Mouse (Mus musculus) right cerebral cortex, adult 18-20 months (tissue): ENCODE data around the gene Irf6.

Source experiments
- DNase-seq: peaks from one replicate; pipeline ENCODE4 v3.0.0; 2022; ENCODE audit warnings: mixed read lengths

The Irf6 gene

DNA sequence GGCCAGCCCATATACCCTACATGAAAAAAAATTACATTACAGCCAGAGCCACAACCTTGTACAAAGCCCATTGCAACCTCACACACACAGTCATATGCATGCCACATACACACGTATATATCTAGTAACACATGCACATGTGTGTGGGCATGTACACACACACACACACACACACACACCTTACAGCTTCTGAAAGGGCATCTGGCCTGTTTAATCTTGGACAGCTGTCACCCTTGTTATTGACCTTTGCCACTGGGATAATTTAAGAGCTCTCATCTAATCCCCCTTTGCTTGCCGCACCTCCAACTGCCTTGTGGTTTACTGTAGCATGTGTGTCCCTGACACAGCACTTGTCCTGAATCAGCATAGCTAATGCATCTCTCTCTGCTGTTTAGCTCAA is 50.9 kb downstream of the Irf6 start:
- no peak for DNase-seq

DNA sequence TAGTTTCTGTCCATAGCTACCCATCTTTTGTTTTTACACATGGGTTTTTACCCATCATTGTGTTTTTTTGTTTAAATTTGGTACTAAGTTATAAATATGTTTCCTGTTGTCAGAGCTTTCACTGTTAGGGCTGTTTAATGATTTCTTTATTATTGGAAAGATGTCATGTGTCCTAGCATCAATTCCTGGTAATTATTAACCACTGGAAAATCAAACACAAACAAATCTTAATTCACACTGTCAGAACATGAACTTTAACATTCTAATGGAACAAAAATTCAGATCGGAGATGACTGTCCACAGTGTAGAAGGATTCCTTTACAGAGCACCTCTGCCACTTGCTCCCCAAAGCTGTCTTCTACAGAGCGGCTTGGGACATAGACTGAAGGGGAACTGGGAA is 52.5 kb downstream of the Irf6 start:
- DNase-seq: no peak

DNA sequence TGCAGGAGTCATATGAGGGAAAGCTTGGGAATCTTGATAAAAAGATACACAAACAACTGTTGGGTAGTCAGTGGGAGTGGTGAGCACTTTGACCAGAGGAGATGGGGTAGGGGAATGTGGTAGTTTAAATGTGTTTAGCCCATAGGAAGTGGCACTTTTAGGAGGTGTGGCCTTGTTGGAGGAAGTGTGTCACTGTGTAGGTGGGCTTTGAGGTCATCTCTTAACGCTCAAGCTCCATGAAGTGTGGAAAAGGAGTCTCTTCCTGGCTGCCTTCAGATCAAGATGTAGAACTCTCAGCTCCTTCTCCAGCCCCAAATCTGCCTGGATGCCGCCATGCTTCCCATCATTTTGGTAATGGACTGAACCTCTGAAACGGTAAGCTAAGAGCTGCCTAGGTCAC is 54.6 kb downstream of the Irf6 start, which contains the start of gene Lamb3:
Lamb3 (plus strand) TSS at position 197 of the 400 bp plus-strand sequence.
- DNase-seq: no peak

DNA sequence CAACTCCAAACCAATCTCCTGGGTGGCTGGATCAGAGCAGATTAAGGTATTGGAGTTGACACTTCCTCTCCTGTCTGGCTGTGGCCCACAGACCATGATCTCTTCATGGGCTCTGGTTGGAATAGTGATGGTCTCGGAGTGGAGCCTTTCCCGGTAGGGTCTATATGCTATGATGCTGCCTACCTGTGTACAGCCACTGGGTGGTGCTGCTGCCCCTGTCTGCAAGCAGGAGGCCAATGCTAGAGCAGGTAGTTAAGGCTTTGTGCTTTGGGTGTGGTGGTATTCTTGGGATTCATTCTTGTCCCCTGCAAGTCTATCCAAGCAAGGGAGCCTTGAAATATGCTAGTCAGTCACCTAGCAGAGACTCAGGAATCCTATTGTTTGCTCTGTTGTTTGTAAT is 55.3 kb downstream of the Irf6 start:
- DNase-seq: peak; percentile 59

DNA sequence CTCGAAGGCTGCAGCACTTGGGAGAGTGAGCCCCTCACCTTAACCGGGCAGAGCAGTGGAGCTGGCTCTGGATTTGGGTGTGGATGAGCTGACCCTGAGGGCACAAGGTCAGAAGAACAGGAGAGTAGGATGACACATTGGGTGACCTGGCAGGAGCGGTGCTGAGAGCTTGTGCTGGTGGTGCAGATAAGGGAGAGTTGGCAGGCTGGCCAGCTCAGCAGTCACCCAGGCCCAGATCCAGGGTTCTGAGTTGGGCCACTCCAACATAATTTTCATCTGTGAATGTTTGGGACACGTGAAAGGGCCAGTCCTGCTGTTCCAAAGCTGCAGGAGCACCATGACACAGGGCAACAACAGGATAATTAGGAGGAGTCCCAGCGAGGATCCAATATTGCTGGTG is 58.5 kb downstream of the Irf6 start:
- DNase-seq: no peak

DNA sequence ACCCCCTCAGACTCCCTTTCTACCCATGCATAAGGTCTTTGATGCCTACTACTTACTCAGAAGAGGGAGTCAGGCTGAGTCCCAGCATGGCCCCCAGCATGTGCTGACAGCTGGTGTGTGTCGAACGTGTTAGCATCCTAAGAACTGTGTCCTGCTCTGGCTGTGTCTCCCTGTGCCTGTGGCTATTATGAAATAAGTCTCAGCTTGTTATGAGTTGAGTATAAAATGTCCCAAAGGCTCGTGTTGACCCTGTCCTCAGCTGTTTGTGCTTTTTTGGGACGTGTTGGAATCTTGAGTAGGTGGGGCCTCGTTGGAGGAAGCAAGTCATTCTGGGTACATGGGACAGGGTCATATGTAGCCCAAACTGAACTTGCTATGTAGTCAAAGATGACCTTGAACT is 61.1 kb downstream of the Irf6 start:
- no peak for DNase-seq

DNA sequence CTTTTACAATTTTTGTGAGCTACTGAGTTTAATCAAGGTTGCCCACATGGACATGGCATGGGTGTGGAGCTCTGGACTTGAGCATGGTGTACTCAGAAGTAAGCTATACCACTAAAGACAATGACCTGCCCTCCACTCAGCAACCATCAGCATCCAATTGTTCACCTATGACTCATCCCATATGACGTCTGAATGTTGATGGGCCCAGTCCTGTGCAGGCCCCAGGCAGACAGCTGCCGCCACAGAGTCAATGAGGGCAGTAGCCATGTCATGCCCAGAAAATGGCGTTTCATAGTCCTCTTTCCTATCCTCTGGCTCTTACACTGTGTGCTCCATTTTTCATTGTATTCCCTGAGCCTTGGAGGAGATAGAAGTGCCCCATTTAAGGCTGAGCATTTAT is 63.1 kb downstream of the Irf6 start:
- no peak for DNase-seq

DNA sequence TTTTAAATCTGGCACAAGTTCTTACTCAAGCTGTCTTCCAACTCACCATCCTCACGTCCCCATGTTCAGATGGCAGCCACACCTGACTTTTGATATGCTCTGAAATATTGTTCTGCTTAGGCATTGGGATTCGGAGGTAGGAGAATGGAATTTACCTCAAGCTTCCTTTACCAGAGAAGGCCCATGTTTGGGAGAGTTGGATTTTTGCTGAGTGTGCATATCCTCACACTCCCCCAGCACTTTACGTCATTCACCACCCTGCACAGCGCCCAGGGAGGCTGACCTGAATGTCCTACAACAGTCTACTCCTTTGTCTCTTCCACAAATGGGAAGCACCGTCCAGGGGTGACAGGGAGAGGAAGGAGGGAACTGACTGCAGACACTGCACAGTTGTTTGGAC is 67.5 kb downstream of the Irf6 start:
- no peak for DNase-seq
